In genomic region chr4:95385552-95385951, GRCm38 (mm10) we compare ENCODE assay signal across 11 mouse cellular contexts.
DNase-seq lines count a peak whose midpoint lies in the region; ATAC-seq lines count a peak whose summit lies in the region.
"Had no signal": no experiment of that assay in that cellular context is flagged by ENCODE, and none has a peak within 500 bp of the region (broad histone marks: within the 10 kb centered on the region; RNA-seq: fewer than 3 reads in every experiment).

No protein-coding gene starts in this region.

- no peaks in the 10 kb centered on the region for H3K36me3 ChIP-seq in liver, embryonic 11.5 days (ENCODE audit: control insufficient read depth, insufficient read depth, low read length)

- no peak overlapping the region for H3K4me3 ChIP-seq in liver, embryonic 11.5 days (ENCODE audit: low read depth, low read length)

- H3K27ac ChIP-seq in liver, embryonic 11.5 days (ENCODE audit: low read depth, low read length) = no peak overlapping the region

- H3K9me3 ChIP-seq in liver, embryonic 11.5 days (ENCODE audit: control insufficient read depth, low read length) = no peaks in the 10 kb centered on the region

- H3K4me2 ChIP-seq in liver, embryonic 11.5 days = no peak overlapping the region

- peak; percentile 23 for DNase-seq in heart, adult 8-10 months (ENCODE audit: low spot score)
- DNase-seq in heart, postnatal 10 days = peak; percentile 28 to 32
- DNase-seq in liver, embryonic 11.5 days (ENCODE audit: low spot score) = no peak
- no peak for DNase-seq in right cerebral cortex, adult 2 months (ENCODE audit: low spot score in 2 of 2)
- DNase-seq in urinary bladder, postnatal 4 days (ENCODE audit: low spot score in 2 of 2) = no peak
- DNase-seq in gastrocnemius, adult 8-10 months (ENCODE audit: low spot score in 2 of 2) = no peak
- DNase-seq: gastrocnemius, postnatal 25 days; layer of hippocampus, postnatal 36 days; thymus, postnatal 4 days had no signal

- intact Hi-C loops in heart, postnatal 10 days (cut with DNase I) = no loop called here

- H3K4me1 ChIP-seq in liver, embryonic 11.5 days (replicated peaks; ENCODE audit: control insufficient read depth, insufficient read depth, low read length) = no peaks in the 10 kb centered on the region

- 25% methylated on average over 7 of the region's 7 CpGs for WGBS in liver, embryonic 11.5 days

- no peaks in the 10 kb centered on the region for H3K27me3 ChIP-seq in liver, embryonic 11.5 days (replicated peaks; ENCODE audit: control insufficient read depth, insufficient read depth, low read length)
- H3K27me3 ChIP-seq: Patski had no signal

- 0 out of 2 replicates have a peak, but pooled peaks have one; percentile 53 for ATAC-seq in liver, embryonic 11.5 days (replicated peaks; ENCODE audit: low FRiP score)
- peak; percentile 37; the same call in 1 of the 2 replicates for ATAC-seq in megakaryocyte progenitor cell, adult 5-6 weeks (replicated peaks; ENCODE audit: poor library complexity)
- ATAC-seq: Patski had no signal

- no peak overlapping the region for H3K9ac ChIP-seq in liver, embryonic 11.5 days (ENCODE audit: low read depth, low read length)

Comparison
In these comparisons a context has a peak if more than half of its experiments do, and no peak if none do; other contexts are left out.
1. DNase-seq: peak in heart, adult 8-10 months (single experiment) and heart, postnatal 10 days (2 of 2); none in liver, embryonic 11.5 days (single experiment), right cerebral cortex, adult 2 months (0 of 2), urinary bladder, postnatal 4 days (0 of 2) and gastrocnemius, adult 8-10 months (0 of 2).